Mouse (Mus musculus): ENCODE measurements around the gene Zg16.

Zg16 gene

DNA sequence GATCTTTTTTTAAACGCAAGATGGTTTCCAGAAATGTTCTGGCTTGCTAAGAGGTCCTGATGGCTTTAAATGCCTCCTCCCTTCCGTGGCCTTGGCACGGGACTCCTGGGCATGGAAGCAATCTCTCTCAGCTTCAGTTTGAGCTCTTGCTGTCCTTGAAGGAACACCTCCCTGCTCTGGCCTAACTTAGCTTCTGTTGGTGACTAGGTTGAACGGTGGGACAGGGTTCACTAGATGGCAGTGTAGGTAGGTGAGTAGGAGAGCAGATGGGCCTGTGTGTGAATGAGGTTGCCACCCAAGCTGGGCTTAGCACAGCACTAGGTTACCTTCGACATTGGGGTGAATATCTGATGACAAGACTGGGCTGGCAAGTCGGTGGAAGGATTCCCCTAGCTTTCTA lies 16.8 kb upstream of the Zg16 start:
- no peak for DNase-seq

DNA sequence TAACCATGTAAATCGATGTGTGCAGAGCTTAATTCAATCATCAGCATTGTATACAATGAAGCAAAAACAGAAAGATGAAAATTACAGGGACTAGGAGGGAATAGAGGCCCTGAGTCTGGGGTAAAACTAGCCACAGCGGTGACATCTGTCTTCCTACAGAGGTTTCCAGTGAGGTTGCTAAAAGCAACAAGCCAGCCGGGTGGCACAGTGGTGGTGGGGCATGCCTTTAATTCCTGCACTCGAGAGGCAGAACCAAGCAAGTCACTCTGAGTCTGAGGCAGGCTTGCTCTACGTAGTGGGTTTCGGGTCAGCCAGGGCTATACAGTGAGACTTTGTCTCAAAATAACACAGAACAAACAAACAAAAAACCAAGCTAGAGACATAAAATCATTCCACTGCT lies 15.0 kb upstream of the Zg16 start:
- no peak for DNase-seq

DNA sequence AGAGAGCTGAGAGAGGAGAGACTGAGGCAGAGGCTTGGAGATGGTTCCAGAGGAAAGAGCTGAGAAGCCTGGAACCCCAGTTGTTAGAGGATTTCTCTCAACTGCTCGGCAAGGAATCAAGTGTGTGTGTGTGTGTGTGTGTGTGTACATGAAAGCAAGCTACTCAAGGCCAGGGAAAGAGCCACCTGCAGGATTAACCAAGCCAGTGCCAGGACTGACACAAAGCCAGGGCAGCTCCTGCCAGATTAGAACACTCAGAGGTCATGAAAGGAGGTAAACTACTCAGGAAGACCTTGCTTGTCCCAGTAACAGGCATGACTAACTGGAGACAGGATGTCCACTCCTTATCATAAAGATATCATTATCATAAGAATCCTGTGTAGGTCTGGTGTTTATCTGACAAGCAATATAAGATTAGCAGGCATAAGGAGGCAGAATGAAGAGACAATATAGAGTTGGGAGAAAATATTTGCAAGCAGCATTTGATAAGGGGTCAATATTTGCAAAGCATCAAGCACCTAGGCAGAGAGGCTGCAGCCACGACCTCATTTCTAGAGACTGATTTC lies 14.4 kb upstream of the Zg16 start:
- DNase-seq, result no peak

DNA sequence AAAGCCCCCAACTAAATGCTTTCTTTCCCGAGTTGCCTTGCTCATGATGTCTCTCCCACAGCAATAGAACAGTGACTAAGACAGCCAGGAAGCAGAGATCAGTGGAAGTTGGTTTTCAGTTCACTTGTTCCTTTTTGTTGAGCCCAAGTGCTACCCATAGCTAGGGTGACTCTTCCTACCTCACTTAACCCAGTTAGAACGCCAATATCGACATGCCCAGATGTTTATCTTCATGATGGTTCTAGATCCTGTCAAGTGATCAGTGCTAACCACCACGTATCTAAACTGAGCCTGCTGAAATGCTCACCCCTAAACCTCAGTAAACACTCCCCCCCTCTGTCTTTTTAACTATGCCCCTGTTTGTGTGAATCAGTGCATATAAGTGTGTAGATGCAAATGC lies 12.4 kb upstream of the Zg16 start:
- no peak for DNase-seq

DNA sequence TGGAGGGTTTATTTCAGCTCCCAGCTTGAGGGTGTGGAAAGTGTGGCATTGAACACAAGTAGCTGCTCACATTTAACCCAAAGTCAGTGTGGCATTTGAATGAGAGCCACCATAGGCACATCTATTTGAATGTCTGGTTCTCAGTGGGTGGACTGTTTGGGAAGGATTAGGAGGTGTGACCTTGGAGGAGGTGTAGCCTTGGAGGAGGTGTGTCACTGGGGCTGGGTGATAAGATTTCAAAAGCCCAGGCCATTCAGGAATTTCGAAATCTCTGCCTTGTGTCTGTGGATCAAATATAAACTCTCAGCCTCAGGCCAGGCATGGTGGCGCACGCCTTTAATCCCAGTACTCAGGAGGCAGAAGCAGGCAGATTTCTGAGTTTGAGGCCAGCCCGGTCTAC lies 11.8 kb upstream of the Zg16 start:
- no peak for DNase-seq

DNA sequence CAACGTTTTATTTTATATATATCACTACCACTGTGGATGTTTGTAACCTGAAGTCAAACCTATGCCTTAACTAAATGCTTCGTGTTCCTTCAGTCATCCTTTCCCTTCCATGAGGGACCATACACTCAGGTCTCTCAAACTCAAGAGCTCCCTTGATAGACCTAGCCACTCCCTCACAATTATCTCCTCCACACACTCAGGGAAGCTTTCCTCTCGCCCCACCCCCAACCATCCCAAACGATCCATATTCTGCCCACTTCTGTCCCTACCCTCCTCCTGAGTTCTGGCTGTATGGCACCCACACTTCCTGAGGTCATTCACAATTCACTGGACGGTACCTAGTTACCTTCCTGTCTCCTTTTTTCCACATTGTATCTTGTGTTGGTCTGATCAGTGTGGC lies 11.4 kb upstream of the Zg16 start:
- DNase-seq, result no peak

DNA sequence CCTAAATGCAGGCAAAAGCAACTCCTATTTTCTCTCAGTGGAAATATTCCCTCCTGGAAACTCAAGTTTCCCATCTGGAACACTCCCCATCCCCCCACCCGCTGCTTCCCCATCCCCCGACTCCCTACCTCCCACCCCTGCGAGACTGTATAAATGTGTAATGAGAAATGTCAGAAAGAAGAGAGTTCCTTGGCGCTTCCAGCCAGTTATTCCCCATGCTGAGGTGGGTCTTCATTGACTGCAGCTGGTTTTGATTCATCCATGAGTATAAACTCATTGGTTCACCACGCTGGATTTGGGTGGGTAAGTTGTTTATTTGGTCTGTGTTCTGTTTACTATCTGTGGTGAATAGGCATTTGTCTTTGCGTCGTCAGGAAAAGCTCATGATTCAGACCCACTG lies 9.3 kb upstream of the Zg16 start:
- no peak for DNase-seq

DNA sequence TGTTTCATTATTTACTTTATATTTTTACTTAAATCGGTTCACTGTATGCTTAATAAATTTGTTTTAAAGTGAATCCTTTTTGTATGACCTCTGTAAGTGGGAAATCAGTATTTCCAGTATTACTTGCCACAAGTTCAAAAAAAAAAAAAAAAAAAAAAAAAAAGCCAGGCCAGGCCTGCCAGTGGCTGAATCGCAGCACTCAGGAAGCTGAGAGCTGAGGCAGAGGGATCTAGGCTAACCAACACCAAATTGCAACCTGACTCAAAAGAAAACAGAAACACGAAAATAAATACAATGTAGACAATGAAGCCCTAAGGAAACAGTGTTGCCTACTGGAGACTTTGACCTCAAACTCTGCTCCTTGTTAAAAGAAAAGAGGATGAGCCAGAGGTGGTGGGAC lies 6.8 kb upstream of the Zg16 start:
- no peak for DNase-seq

DNA sequence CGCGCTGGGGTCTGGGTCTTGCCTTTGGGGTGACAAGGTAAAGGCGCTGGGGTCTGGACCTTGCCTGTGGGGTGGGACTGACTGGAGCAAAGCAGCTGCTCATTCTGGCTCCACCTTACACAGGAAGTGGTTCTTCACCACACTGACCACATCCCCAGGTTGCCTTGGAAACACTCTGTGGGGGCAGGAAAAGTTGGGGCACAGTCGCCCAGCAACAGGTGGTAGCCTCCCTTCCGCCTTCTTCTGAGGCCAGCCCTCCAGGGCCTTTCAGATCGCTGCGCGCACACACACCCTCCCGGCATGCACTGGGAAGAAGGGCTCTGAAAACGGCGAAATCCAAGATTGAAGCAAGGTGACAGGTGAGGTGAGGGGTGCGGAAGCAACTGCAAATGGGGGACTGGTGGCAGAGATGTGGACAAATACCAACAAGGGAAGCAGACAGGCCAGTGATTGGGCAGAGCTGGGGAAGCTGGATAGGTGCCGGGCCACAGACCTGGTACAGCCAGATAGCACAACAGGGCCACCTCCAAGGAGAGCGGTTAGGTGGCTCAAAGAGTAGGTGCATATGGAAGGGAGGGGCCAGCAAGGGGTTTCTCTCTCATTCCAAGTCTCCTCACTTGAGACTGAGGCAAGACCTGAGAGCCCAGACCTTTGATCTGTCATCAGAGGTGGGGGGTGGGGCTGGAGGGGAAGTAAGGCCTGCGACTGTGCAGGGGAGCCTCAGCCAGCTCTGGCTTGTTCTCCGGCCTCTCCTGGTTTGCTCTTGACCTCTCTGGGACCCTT lies 4.2 kb upstream of the Zg16 start, which contains the start of gene AI467606:
Gene AI467606, plus strand, starts transcription at position 246 of the 783 bp plus-strand sequence.
- peak; percentile 86 for DNase-seq

DNA sequence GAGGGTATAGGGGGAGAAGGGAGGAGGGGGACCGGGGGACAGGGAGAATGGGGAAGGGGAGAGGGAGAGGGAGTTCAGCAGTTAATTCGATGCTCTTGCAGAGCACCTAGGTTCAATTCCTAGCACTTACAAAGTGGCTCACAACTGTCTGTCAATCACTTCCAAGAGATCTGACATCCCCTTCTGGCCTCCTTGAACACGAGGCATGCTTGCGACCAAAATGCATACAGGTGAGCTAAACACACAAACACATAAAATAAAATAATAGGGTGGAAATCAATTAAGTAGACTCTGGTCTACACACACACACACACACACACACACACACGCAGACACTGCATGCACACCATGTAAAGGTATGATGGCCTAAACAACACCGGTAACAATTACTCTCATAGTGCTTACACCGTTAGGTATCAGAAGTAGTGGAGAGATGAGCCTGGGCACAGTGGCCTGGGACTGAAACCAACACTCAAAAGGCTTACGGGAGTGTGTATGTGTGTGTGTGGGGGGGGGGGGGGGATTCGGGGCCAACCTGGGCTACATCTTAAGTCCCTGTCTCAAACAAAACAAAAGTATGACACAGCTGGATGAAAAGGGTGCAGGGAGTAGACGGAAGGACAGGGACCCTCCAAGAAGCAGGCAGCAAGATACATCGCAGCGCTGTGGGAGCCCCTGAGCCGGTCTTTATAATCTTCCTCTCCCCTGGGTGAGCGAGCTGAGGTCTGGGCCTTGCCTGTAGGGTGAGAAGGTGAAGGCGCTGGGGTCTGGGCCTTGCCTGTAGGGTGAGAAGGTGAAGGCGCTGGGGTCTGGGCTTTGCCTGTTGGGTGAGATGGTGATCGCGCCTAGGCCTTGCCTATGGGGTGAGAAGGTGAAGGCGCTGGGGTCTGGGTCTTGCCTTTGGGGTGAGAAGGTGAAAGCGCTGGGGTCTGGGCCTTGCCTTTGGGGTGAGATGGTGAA lies 3.3 kb upstream of the Zg16 start:
- peak; percentile 25 for DNase-seq

DNA sequence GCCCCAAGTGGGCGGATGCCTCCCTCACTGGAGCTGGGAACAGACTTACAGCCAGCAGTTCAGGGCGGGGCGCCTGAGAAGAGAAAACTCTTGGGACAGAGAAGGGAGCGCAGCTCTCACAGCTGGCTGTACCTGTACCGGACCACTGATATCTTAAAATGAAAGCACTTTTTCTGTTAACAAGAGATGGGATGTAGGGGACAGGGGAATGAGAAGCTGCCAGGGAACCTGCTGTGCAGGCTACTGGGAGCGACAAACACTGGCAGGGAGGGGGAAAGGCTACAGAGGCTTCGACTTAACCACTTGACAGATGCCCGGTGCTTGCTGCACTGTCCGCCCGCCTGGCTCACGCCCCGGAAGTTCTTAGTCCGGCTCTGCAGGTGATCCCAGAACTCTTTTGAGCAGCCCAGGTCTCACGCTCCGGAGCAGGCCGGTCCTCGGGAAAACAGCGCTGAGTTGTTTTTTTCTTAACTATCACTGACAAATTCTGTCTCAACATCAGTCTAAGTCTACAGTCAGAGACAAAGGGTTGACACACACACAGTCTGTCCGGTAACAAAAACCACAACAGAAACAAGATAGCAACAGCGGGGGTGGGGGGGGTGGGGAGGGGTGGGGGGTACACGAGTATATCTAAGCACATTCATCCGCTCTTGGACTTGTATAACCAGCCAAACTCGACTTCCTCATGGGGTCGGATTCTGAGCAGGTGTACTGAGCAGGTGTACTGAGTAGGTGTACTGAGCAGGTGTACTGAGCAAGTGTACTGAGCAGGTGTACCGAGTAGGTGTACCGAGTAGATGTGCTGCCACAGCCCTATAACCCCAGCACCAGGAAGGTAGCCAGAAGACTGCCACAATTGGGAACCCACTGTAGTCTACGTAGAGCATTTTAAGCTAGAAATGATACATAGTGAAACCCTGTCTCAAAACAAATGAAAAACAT lies 2.0 kb upstream of the Zg16 start:
- peak; percentile 79 for DNase-seq

DNA sequence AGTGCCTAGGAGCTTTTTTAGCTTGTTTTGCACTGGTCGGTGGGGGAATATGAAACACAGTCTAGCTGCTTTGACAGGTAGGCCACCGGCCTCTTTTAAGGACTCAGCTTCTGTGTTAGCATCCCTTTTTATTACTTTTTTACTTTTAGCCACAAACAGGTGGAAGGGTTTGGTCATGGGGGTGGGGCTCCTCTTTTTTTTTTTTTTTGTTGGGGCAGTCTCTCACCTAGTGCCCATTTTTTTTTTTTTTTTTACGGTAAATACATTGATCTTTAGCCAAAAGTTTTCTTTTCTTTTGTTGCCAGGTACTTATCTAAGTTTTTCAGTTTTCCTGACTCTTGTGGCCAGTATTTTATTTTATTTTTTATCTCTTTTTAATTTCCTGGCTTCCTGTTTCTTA lies 955 bp upstream of the Zg16 start:
- DNase-seq, result no peak

DNA sequence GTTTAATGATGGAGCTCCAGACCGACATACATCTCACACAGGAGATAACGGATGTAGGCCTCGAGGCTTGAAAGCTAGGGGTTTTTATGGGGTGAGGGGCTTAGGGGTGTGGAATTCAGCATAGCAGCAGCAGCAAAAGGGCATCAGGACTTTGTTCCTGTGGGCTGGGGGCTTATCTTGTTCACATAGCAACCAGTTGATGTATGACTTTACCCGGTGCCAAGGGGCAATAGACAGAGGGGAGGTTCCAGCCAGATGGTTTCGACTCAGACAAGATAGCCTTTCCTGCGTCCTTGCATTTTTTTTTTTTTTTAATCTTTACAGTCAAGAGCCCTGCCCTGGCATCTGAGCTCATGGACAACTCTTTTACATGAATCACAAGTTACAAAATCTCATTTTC lies 1.4 kb downstream of the Zg16 start:
- DNase-seq, result peak; percentile 34

DNA sequence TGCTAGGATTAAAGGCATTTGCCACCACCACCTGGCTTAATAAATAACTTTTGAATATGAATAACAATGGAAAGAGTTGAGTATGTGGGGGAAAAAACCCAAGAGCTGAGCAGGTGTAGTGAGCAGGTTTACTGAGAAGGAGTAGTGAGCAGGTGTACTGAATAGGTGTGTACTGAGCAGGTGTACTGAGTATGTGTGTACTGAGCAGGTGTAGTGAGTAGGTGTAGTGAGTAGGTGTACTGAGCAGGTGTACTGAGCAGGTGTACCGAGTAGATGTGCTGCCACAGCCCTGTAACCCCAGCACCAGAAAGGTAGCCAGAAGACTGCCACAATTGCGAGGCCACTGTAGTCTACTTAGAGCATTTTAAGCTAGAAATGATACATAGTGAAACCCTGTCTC lies 2.3 kb downstream of the Zg16 start:
- no peak for DNase-seq

DNA sequence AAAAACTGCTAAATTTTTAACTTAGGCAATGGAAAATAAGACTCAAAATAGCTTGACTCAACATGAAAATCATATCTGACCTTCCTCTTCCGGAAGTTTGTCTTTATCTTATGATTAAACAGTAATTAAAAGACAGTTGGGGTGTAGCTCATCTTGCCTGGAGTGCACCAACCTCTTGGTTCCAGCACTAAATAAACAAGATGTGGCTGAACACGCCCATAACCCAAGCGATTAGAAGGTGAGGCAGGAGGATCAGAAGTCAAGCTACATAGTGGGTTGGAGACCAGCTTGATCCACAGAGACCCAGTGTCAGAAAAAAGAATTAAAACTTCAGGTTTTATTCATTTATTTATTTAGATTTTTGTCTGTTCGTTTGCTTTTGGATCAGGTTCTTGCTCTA lies 3.4 kb downstream of the Zg16 start:
- DNase-seq, result no peak

DNA sequence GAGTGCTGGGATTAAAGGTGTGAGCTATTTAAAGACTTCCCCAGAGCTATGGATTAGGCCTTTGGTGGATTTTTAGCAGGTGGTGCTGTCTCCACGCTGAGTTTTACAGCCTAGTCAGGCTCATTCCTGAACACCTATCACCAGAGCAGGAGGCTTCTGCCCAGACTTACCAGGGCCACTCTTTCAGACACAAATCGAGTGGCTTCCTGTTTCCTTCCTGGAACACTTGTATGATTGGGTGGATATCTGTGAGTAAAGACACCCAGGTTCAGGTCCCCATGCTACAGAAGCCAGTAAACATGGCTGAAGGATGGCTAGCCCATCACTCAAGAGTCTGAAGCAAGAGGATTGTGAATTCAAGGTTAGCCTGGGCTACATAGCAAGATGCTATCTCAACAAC lies 4.1 kb downstream of the Zg16 start:
- DNase-seq, result no peak

DNA sequence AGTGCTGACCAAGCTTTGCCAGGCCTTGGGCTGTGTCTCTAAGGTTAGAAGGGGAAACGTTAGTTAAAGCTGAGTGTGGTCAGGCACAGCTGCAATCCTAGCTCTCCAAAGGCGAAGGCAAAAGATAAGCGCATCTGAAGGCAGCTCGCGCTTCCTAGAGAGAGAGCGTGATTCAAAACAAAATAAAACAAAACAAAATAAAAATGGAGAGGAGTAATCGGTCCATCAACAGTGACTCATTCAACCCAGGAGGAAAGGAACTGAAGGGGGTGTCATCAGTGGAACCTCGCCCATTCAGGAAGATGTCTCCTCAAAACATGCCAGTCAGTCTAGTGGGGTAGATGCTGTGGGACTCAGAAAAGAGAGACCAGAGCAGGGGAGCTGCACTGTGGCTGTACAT lies 4.9 kb downstream of the Zg16 start:
- DNase-seq, result no peak

DNA sequence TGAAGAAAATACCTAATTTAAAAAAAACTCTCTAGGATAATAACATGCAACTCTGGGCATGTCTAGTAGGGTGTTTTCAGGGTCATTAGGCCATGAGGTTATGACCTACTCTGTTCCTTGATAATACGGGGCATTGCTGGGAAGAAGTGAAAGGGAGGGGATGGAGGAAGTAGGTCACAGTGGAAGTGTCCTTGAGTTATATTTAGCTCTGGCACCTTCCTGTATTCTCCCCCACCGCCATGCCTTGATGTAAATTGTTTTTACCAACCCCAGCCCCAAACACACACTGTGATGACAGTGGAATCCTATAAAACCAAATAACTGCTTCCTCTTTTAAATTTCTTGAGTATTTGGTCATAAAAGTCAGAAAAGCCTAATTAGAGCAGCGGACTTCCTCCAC lies 7.1 kb downstream of the Zg16 start:
- DNase-seq, result no peak

DNA sequence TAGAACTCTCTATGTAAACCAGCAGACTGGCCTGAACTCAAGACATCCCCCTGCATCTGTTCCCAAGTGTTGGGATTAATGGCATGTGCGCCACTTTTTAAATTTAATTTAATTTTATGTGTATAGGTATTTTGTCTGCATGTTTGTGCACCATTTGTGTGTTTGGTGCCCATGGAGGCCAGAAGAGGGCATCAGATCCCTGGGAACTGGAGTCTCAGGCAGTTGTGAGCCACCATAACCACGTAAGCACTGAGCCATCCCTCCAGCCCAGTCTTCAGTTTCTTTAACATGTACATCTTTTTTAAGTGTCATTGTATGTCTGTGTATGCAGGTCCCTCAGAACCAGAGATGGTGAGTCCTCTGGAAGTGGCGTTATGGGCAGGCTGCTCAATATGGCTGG lies 9.4 kb downstream of the Zg16 start:
- no peak for DNase-seq

DNA sequence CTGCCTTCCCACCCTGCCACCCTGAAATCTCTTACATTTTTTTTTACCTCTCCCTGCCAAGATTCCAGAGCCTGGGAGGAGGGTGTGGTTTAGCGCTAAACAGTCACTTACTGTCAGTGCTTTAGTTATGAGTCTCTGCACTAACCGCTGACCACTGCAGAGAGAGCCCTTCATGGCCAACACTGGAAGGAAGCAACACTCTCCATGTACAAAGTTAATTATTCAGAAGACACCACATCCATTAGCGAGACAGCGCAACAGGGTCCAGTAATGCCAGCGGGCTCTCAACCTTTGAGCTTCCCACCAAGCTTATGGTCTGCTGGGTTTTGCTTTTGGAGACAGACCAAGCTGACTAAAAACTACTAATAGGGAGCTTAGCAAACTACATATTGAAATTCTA lies 10.9 kb downstream of the Zg16 start:
- DNase-seq, result no peak

DNA sequence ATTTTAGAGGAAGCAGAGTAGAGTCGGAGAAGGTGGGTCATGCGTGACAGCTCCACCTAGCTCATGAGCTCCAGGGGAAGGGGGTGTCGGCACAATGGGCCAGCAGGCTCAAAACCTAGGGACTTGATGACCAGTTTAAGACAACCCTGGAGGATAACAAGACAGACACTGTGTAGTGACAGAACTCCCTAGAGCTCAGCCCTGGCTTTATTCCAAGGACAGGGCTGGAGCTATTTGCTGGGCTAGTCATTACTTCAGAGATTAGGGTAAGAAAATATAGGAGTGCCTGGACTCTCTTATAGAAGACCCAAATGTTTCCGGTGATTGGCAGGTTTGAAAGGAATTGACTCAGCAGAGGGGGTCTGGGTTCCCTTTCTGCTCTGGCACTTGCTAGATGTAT lies 13.9 kb downstream of the Zg16 start:
- no peak for DNase-seq

DNA sequence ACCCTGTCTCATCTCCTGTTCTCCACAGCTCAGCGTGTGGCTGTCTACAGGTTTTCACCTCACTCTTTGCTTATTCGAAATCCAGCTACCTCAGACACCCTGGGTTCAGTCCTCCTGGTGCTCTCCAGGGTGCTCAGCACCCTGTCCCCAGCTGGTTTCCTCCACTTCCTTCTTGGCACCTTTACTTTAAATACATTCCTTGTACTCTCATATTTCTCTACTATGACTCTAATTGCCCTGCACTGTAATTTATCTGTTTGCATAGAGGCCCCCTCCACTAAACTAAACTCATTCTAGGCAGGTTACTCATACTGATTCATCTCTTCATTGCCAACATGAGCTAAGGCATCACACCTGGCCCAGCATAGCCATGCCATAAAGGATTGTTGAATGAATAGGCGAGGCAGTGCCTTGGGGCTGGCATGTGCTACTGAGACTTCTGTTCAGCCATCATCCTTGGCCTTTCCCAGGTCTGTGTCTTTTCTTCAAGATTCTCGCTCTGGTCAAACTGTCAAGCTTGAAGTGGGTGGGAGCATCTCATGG lies 16.2 kb downstream of the Zg16 start:
- no peak for DNase-seq
